Mouse (Mus musculus) MEL (cell line): ENCODE measurements around the gene Ankrd36. TPM values are rescaled to one million over a fixed set of nuclear protein-coding genes. Genes with fewer than 3 reads are reported as not detected.

Experiments
- DNase-seq: peaks from one replicate; pipeline ENCODE4 v3.0.0; 2011; ENCODE audit warnings: low read depth, low spot score
- H3K27ac ChIP-seq: 2 replicates; pipeline ENCODE4 v1.5.1; 2012; ENCODE audit warnings: low read depth, mild to moderate bottlenecking, control low read depth, low read length, moderate library complexity; ENCODE audit not compliant: control insufficient read depth
- H3K27me3 ChIP-seq, 2 experiments: fragments of 150-350 bp in 1 of 2; sonication (generic) in 1 of 2; 2 replicates each; pipeline ENCODE4 v1.6.1; 2012; ENCODE audit warnings: low read length in 2 of 2, mild to moderate bottlenecking in 2 of 2, improper control_type of control experiment in 1 of 2, moderate library complexity in 1 of 2; ENCODE audit not compliant: insufficient read depth in 2 of 2, control insufficient read depth in 1 of 2
- H3K36me3 ChIP-seq, 2 experiments: 2 replicates each; pipeline ENCODE4 v1.6.1; 2012 to 2014; ENCODE audit warnings: low read length in 2 of 2, improper control_type of control experiment in 1 of 2, inconsistent platforms in 1 of 2, mild to moderate bottlenecking in 1 of 2; ENCODE audit not compliant: insufficient read depth in 2 of 2, control insufficient read depth in 1 of 2
- H3K4me1 ChIP-seq, 2 experiments: fragments of 150-350 bp in 1 of 2; sonication (generic) in 1 of 2; 2 replicates each; pipeline ENCODE4 v1.6.1; 2012; ENCODE audit warnings: low read length in 2 of 2, improper control_type of control experiment in 1 of 2, mild to moderate bottlenecking in 1 of 2; ENCODE audit not compliant: insufficient read depth in 2 of 2, control insufficient read depth in 1 of 2
- H3K4me3 ChIP-seq, 2 experiments: fragments of 150-350 bp in 1 of 2; sonication (generic) in 1 of 2; 2 replicates each; pipeline ENCODE4 v1.5.1; 2012; ENCODE audit warnings: low read depth in 2 of 2, low read length in 2 of 2, mild to moderate bottlenecking in 2 of 2, moderate library complexity in 2 of 2, control low read depth in 1 of 2, improper control_type of control experiment in 1 of 2; ENCODE audit not compliant: control insufficient read depth in 1 of 2, insufficient read depth in 1 of 2
- H3K79me2 ChIP-seq: 2 replicates; pipeline ENCODE4 v1.6.1; 2012; ENCODE audit warnings: mild to moderate bottlenecking, low read length, moderate library complexity; ENCODE audit not compliant: control insufficient read depth, poor library complexity, insufficient read depth
- H3K9ac ChIP-seq: 2 replicates; pipeline ENCODE4 v1.6.1; 2012; ENCODE audit warnings: low read depth, mild to moderate bottlenecking, control low read depth, low read length, moderate library complexity; ENCODE audit not compliant: control insufficient read depth, poor library complexity, severe bottlenecking
- H3K9me3 ChIP-seq: fragments of 150-350 bp; sonication (generic); replicated peaks from 2 replicates; pipeline ENCODE4 v1.6.1; 2012; ENCODE audit warnings: mild to moderate bottlenecking, low read length, improper control_type of control experiment, moderate library complexity; ENCODE audit not compliant: insufficient read depth
- CHD1 ChIP-seq: IDR thresholded peaks from 2 replicates; pipeline ENCODE4 v1.6.1; 2012; ENCODE audit warnings: low read depth, mild to moderate bottlenecking, inconsistent platforms, low read length, improper control_type of control experiment
- CHD2 ChIP-seq: IDR thresholded peaks from 2 replicates; pipeline ENCODE4 v1.6.1; 2011; ENCODE audit warnings: low read length, improper control_type of control experiment
- CTCF ChIP-seq, 3 experiments: IDR thresholded peaks in 2 of 3; conservative IDR thresholded peaks in 1 of 3; 2 replicates each; pipeline ENCODE4 v1.5.1; 2011 to 2012; ENCODE audit warnings: low read length in 3 of 3, low read depth in 2 of 3, mild to moderate bottlenecking in 2 of 3, improper control_type of control experiment in 1 of 3, inconsistent platforms in 1 of 3, mixed read lengths in 1 of 3, moderate library complexity in 1 of 3; ENCODE audit not compliant: control insufficient read depth in 1 of 3, insufficient read depth in 1 of 3, poor library complexity in 1 of 3, severe bottlenecking in 1 of 3
- E2F4 ChIP-seq: IDR thresholded peaks from 2 replicates; pipeline ENCODE4 v1.6.1; 2011; ENCODE audit warnings: low read depth, low read length, improper control_type of control experiment, borderline replicate concordance
- GATA1 ChIP-seq: IDR thresholded peaks from 2 replicates; pipeline ENCODE4 v1.6.1; 2011; ENCODE audit warnings: low read depth, low read length, improper control_type of control experiment
- HCFC1 ChIP-seq: IDR thresholded peaks from 2 replicates; pipeline ENCODE4 v1.6.1; 2012; ENCODE audit warnings: low read depth, mild to moderate bottlenecking, inconsistent platforms, low read length, improper control_type of control experiment, moderate library complexity
- KAT2A ChIP-seq: conservative IDR thresholded peaks from 2 replicates; pipeline ENCODE4 v1.6.1; 2012; ENCODE audit warnings: low read depth, low read length, improper control_type of control experiment, inconsistent platforms
- MAFK ChIP-seq: IDR thresholded peaks from 2 replicates; pipeline ENCODE4 v1.6.1; 2011; ENCODE audit warnings: low read depth, mild to moderate bottlenecking, low read length, improper control_type of control experiment, borderline replicate concordance
- MAX ChIP-seq: IDR thresholded peaks from 2 replicates; pipeline ENCODE4 v1.6.1; 2011; ENCODE audit warnings: low read length, improper control_type of control experiment
- MYB ChIP-seq: IDR thresholded peaks from 2 replicates; pipeline ENCODE4 v1.6.1; 2011; ENCODE audit warnings: mild to moderate bottlenecking, low read depth, low read length, improper control_type of control experiment
- NELFE ChIP-seq: IDR thresholded peaks from 2 replicates; pipeline ENCODE4 v1.6.1; 2011; ENCODE audit warnings: low read depth, low read length, improper control_type of control experiment
- POLR2A ChIP-seq, 2 experiments: IDR thresholded peaks; 2 replicates each; pipeline ENCODE4 v1.6.1; 2011 to 2012; ENCODE audit warnings: low read length in 2 of 2, mild to moderate bottlenecking in 2 of 2, control low read depth in 1 of 2, improper control_type of control experiment in 1 of 2, low read depth in 1 of 2, moderate library complexity in 1 of 2; ENCODE audit not compliant: control insufficient read depth in 1 of 2, insufficient read depth in 1 of 2, poor library complexity in 1 of 2
- POLR2AphosphoS2 ChIP-seq: IDR thresholded peaks from 2 replicates; pipeline ENCODE4 v1.6.1; 2011; ENCODE audit warnings: low read length, improper control_type of control experiment
- POLR2AphosphoS5 ChIP-seq: IDR thresholded peaks from 2 replicates; pipeline ENCODE4 v1.6.1; 2012; ENCODE audit warnings: low read depth, borderline replicate concordance, mild to moderate bottlenecking, inconsistent platforms, low read length, moderate library complexity, mixed read lengths
- SIN3A ChIP-seq: IDR thresholded peaks from 2 replicates; pipeline ENCODE4 v1.6.1; 2012; ENCODE audit warnings: low read length, improper control_type of control experiment, inconsistent platforms
- SMC3 ChIP-seq: IDR thresholded peaks from 2 replicates; pipeline ENCODE4 v1.6.1; 2011; ENCODE audit warnings: low read depth, low read length, improper control_type of control experiment
- TBP ChIP-seq: IDR thresholded peaks from 2 replicates; pipeline ENCODE4 v1.8.0; 2011; ENCODE audit warnings: low read depth, low read length, improper control_type of control experiment
- UBTF ChIP-seq: IDR thresholded peaks from 2 replicates; pipeline ENCODE4 v1.6.1; 2012; ENCODE audit warnings: low read depth, mild to moderate bottlenecking, inconsistent platforms, low read length, improper control_type of control experiment, moderate library complexity, borderline replicate concordance; ENCODE audit not compliant: insufficient read depth
- USF1 ChIP-seq: IDR thresholded peaks from 2 replicates; pipeline ENCODE4 v1.6.1; 2014; ENCODE audit warnings: low read depth, mild to moderate bottlenecking, inconsistent platforms, low read length, improper control_type of control experiment, moderate library complexity
- USF2 ChIP-seq, 2 experiments: IDR thresholded peaks; 2 replicates each; pipeline ENCODE4 v1.6.1; 2011 to 2012; ENCODE audit warnings: improper control_type of control experiment in 2 of 2, low read length in 2 of 2, borderline replicate concordance in 1 of 2, inconsistent platforms in 1 of 2, low read depth in 1 of 2, mild to moderate bottlenecking in 1 of 2; ENCODE audit not compliant: insufficient read depth in 1 of 2
- ZC3H11A ChIP-seq: IDR thresholded peaks from 2 replicates; pipeline ENCODE4 v1.6.1; 2012; ENCODE audit warnings: low read depth, mild to moderate bottlenecking, inconsistent platforms, low read length, improper control_type of control experiment
- ZKSCAN1 ChIP-seq: IDR thresholded peaks from 2 replicates; pipeline ENCODE4 v1.6.1; 2012; ENCODE audit warnings: low read depth, mild to moderate bottlenecking, inconsistent platforms, low read length, improper control_type of control experiment, moderate library complexity
- ZMIZ1 ChIP-seq: IDR thresholded peaks from 2 replicates; pipeline ENCODE4 v1.6.1; 2012; ENCODE audit warnings: low read depth, mild to moderate bottlenecking, inconsistent platforms, low read length, improper control_type of control experiment, moderate library complexity
- ZNF384 ChIP-seq: IDR thresholded peaks from 2 replicates; pipeline ENCODE4 v1.6.1; 2012; ENCODE audit warnings: low read depth, mild to moderate bottlenecking, inconsistent platforms, low read length, improper control_type of control experiment
- polyA plus RNA-seq, 2 experiments: library from polyadenylated mRNA; stranded (reverse) in 1 of 2; unstranded in 1 of 2; fragments of >175 nt in 1 of 2; fragments of >200 nt in 1 of 2; gene quantifications; 2 replicates each; pipeline versions ENCODE4 v1.2.1 to v1.2.4; 2012; ENCODE audit warnings: low replicate concordance in 2 of 2, low read depth in 1 of 2; ENCODE audit not compliant: insufficient read length in 2 of 2, insufficient read depth in 1 of 2, missing spikeins in 1 of 2
- total RNA-seq: library from RNA; depleted of rRNA; stranded (reverse); fragments of 300-350 nt; gene quantifications from 2 replicates; pipeline ENCODE4 v1.2.3, GENCODE M21; 2012

Gene Ankrd36
- total and polyA plus RNA-seq, 3 experiments: 3.2 to 3.4 TPM; not detected in 1

- DNase-seq: no peak
- no peak overlapping the region for H3K4me3 ChIP-seq
- H3K27me3 ChIP-seq: no peaks in the 10 kb centered on the region
- peaks cover 6 to 14% of the 10 kb centered on the region in 2 experiments; a peak in 2 of 4 replicates for H3K4me1 ChIP-seq
- H3K27ac ChIP-seq: no peak overlapping the region
- H3K9me3 ChIP-seq: no peaks in the 10 kb centered on the region
- H3K9ac ChIP-seq: no peak overlapping the region
- TF ChIP-seq ZMIZ1 (peak; percentile 62), E2F4 (no peak), CHD2 (no peak), TBP (no peak), UBTF (no peak), MAFK (no peak), HCFC1 (no peak), ZNF384 (no peak), POLR2AphosphoS2 (0 out of 2 replicates have a peak, but pooled peaks have one; percentile 6), MYB (no peak), CTCF (IDR thresholded peaks at IDR 0.05 in 2 of 3, conservative IDR thresholded peaks at IDR 0.05 in 1 of 3; ENCODE audit: control insufficient read depth in 1 of 3, insufficient read depth in 1 of 3, low read depth in 2 of 3, low read length in 3 of 3, poor library complexity in 1 of 3, severe bottlenecking in 1 of 3) (no peak), SMC3 (peak; percentile 18; the same call in 1 of the 2 replicates), NELFE (no peak), CHD1 (no peak), USF2 (IDR thresholded peaks at IDR 0.05; ENCODE audit: borderline replicate concordance in 1 of 2, insufficient read depth in 1 of 2, low read depth in 1 of 2, low read length in 2 of 2) (no peak), POLR2A (IDR thresholded peaks at IDR 0.05; ENCODE audit: control insufficient read depth in 1 of 2, insufficient read depth in 1 of 2, low read depth in 1 of 2, low read length in 2 of 2, poor library complexity in 1 of 2) (no peak), MAX (no peak), USF1 (no peak), GATA1 (no peak), SIN3A (no peak), ZKSCAN1 (no peak), KAT2A (no peak), POLR2AphosphoS5 (no peak), ZC3H11A (no peak)
- H3K79me2 ChIP-seq: peaks cover 33% of the 10 kb centered on the region
- peaks cover 29 to 44% of the 10 kb centered on the region in 2 experiments for H3K36me3 ChIP-seq
Observed at GRCm38 (mm10) chr11:5525418-5525817, 44.1 kb upstream of the Ankrd36 start.
